Mouse (Mus musculus) heart, adult 9 months (tissue): Measurements from ENCODE around the gene Gm3594.
"Not testable (repeated sequence)": the region's sequence is repeated elsewhere in the genome, so short reads cannot be mapped to it uniquely, and the experiment has no call there.

Experiments used
- DNase-seq, 2 experiments: peaks; one replicate each; pipeline ENCODE4 v3.0.0; 2022; ENCODE audit warnings: low spot score in 2 of 2

The Gm3594 gene

GRCm38 (mm10) chr14:6444511-6444910 is at the start of gene Gm3594:
Gm3594 (minus strand) TSS chr14:6444611.
- not testable (repeated sequence) for DNase-seq

GRCm38 (mm10) chr14:6486331-6486730 is 41.9 kb upstream of the Gm3594 start:
- not testable (repeated sequence) for DNase-seq

GRCm38 (mm10) chr14:6485541-6485940 is 41.1 kb upstream of the Gm3594 start:
- DNase-seq, result not testable (repeated sequence)

GRCm38 (mm10) chr14:6482126-6482525 is 37.7 kb upstream of the Gm3594 start:
- DNase-seq, result not testable (repeated sequence)

- DNase-seq, result not testable (repeated sequence)
These were observed 27.4 kb upstream of the Gm3594 start for GRCm38 (mm10) chr14:6471856-6472255.

GRCm38 (mm10) chr14:6440774-6441173 is 3.6 kb downstream of the Gm3594 start:
- not testable (repeated sequence) for DNase-seq

GRCm38 (mm10) chr14:6440206-6440605 is 4.2 kb downstream of the Gm3594 start:
- DNase-seq, result not testable (repeated sequence)

GRCm38 (mm10) chr14:6426766-6427165 is 17.6 kb downstream of the Gm3594 start:
- DNase-seq, result peak; percentile 37 to 63

- not testable (repeated sequence) for DNase-seq
These were observed 18.1 kb downstream of the Gm3594 start for GRCm38 (mm10) chr14:6426353-6426752.

GRCm38 (mm10) chr14:6412382-6412781 is 32.0 kb downstream of the Gm3594 start, which contains the start of gene Gm3591:
Gm3591 (minus strand) TSS chr14:6412482.
- not testable (repeated sequence) for DNase-seq

- DNase-seq, result not testable (repeated sequence)
These were observed 54.2 kb downstream of the Gm3594 start, which contains the start of gene Gm16440 for GRCm38 (mm10) chr14:6390219-6390618. Gm16440 (minus strand) TSS chr14:6390319.
